Mouse (Mus musculus) CD8-positive naive resting alpha-beta T cell, adult 2 months (primary cell): Measurements from ENCODE around the gene Trim11.

ENCODE experiments used
- DNase-seq, 2 experiments: peaks; one replicate each; pipeline ENCODE4 v3.0.0; 2022; ENCODE audit warnings: low read depth in 2 of 2, low spot score in 2 of 2

Gene Trim11

GRCm38 (mm10) chr11:58979183-58979582 is 1.3 kb downstream of the Trim11 start:
- no peak for DNase-seq

- no peak for DNase-seq
Measured at GRCm38 (mm10) chr11:58979661-58980060, 1.8 kb downstream of the Trim11 start.

- DNase-seq, result no peak
Measured at GRCm38 (mm10) chr11:58980381-58980990, 2.6 kb downstream of the Trim11 start.

- peak; percentile 55 to 74 for DNase-seq
Measured at GRCm38 (mm10) chr11:58981541-58982447, 3.9 kb downstream of the Trim11 start.

- no peak for DNase-seq
Measured at GRCm38 (mm10) chr11:58982471-58983097, 4.7 kb downstream of the Trim11 start.

- no peak for DNase-seq
Measured at GRCm38 (mm10) chr11:58983691-58984341, 5.9 kb downstream of the Trim11 start.

GRCm38 (mm10) chr11:58984657-58985056 is 6.8 kb downstream of the Trim11 start:
- DNase-seq, result no peak

- DNase-seq, result no peak
Measured at GRCm38 (mm10) chr11:58985299-58985917, 7.5 kb downstream of the Trim11 start.

- no peak for DNase-seq
Measured at GRCm38 (mm10) chr11:58989166-58989565, 11.3 kb downstream of the Trim11 start.

GRCm38 (mm10) chr11:58990141-58990540 is 12.2 kb downstream of the Trim11 start:
- DNase-seq, result no peak

- no peak for DNase-seq
Measured at GRCm38 (mm10) chr11:58990794-58991193, 12.9 kb downstream of the Trim11 start.

GRCm38 (mm10) chr11:58991911-58992310 is 14.0 kb downstream of the Trim11 start:
- no peak for DNase-seq

GRCm38 (mm10) chr11:58993091-58993670 is 15.3 kb downstream of the Trim11 start:
- DNase-seq, result no peak

- DNase-seq, result peak in 1 of 2 experiments; percentile 32
Measured at GRCm38 (mm10) chr11:58994337-58994826, 16.5 kb downstream of the Trim11 start.

- no peak for DNase-seq
Measured at GRCm38 (mm10) chr11:58995061-58995806, 17.3 kb downstream of the Trim11 start.

- DNase-seq, result peak in 1 of 2 experiments; percentile 18
Measured at GRCm38 (mm10) chr11:58995807-58996370, 18.0 kb downstream of the Trim11 start.

- no peak for DNase-seq
Measured at GRCm38 (mm10) chr11:58997541-58997940, 19.6 kb downstream of the Trim11 start.

- no peak for DNase-seq
Measured at GRCm38 (mm10) chr11:58999158-58999557, 21.3 kb downstream of the Trim11 start.

- DNase-seq, result no peak
Measured at GRCm38 (mm10) chr11:58999830-59000229, 21.9 kb downstream of the Trim11 start.
